Mouse (Mus musculus) myocyte (in vitro differentiated cells): Measurements from ENCODE around the gene Pigp.

ENCODE experiments used
- CEBPB ChIP-seq: IDR thresholded peaks from 2 replicates; pipeline ENCODE4 v1.6.1; 2011; ENCODE audit warnings: mild to moderate bottlenecking, moderate library complexity; ENCODE audit not compliant: poor library complexity, insufficient read depth, severe bottlenecking
- E2F4 ChIP-seq: IDR thresholded peaks from one replicate; pipeline ENCODE4 v1.6.1; 2011; ENCODE audit warnings: mild to moderate bottlenecking, control low read depth, moderate library complexity; ENCODE audit not compliant: insufficient read depth
- MYOG ChIP-seq, 3 experiments: IDR thresholded peaks; one replicate each; pipeline ENCODE4 v1.6.1; 2011; ENCODE audit warnings: control low read depth in 2 of 3, low read depth in 2 of 3, mild to moderate bottlenecking in 2 of 3; ENCODE audit not compliant: insufficient read length in 2 of 3, control insufficient read depth in 1 of 3, insufficient read depth in 1 of 3
- POLR2A ChIP-seq: IDR thresholded peaks from one replicate; pipeline ENCODE4 v1.6.1; 2011; ENCODE audit warnings: low read depth, mild to moderate bottlenecking, control low read depth, moderate library complexity; ENCODE audit not compliant: insufficient read length
- POLR2AphosphoS2 ChIP-seq: IDR thresholded peaks from one replicate; pipeline ENCODE4 v1.6.1; 2011; ENCODE audit warnings: low read depth, control low read depth; ENCODE audit not compliant: insufficient read length
- REST ChIP-seq: IDR thresholded peaks from one replicate; pipeline ENCODE4 v1.6.1; 2011; ENCODE audit warnings: mild to moderate bottlenecking, control low read depth, moderate library complexity; ENCODE audit not compliant: insufficient read depth, insufficient read length
- TCF12 ChIP-seq: IDR thresholded peaks from one replicate; pipeline ENCODE4 v1.6.1; 2011; ENCODE audit warnings: mild to moderate bottlenecking, control low read depth; ENCODE audit not compliant: poor library complexity, insufficient read depth, severe bottlenecking
- USF1 ChIP-seq: IDR thresholded peaks from one replicate; pipeline ENCODE4 v1.6.1; 2011; ENCODE audit warnings: low read depth, mild to moderate bottlenecking, control low read depth, moderate library complexity

DNA sequence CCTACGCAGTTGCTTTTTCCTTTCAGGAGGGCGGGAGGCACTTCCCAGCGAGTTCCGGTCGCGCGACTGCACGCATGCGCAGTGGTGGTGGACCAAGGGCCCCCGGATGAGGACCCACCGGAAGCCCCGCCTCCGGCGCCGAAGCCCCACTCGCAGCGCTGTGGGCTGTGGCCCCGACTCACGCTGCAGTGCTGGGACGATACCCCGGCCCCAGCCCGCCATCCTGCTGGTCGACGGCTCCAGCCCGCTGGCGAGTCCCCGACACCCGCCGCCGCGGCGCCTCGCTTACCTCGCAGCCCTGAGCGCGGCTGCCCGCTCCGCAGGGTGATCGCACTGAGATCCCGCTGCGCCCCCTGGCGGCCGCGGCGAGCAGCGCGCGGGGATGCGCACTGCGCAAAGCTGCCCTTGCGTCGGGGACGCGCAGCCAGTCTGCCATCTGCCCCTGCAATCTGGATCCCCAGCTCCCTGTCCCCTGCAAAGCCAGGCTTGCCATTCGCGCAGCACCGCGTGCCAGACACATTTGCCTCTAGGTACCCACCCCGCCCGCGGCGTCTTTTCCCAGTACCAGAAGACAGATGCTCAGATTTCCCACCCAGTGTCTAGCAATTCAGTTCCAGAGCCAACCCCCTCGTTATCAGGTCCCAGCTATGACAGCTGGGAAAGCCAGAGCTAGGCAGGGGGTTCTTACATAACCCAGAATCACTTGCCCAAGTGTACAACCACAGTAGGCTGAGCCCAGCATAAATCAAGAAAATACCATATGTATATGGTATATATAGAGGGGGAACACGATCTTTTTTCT is 58.2 kb downstream of the Pigp start, which contains the start of gene Hlcs:
- TF ChIP-seq MYOG (IDR thresholded peaks at IDR 0.05; ENCODE audit: control insufficient read depth in 1 of 3, insufficient read depth in 1 of 3, insufficient read length in 2 of 3, low read depth in 2 of 3) (peak in 2 of 3 experiments; percentile 65 to 75), TCF12 (peak; percentile 24), USF1 (no peak), POLR2A (peak; percentile 81), POLR2AphosphoS2 (peak; percentile 78), CEBPB (no peak), E2F4 (no peak), REST (no peak)
